Mouse (Mus musculus) kidney, postnatal 36 days (tissue): ENCODE results near the gene Rps5.
"Not testable (repeated sequence)": the region's sequence is repeated elsewhere in the genome, so short reads cannot be mapped to it uniquely, and the experiment has no call there.

ENCODE experiments used
- DNase-seq, 2 experiments: peaks; one replicate each; pipeline ENCODE4 v3.0.0; 2021 to 2022; ENCODE audit warnings: mixed read lengths in 2 of 2

Rps5 gene

GRCm38 (mm10) chr7:12927693-12928589 is 5.9 kb downstream of the Rps5 start:
- DNase-seq: peak in 1 of 2 experiments; percentile 23

- DNase-seq: no peak
Measured at GRCm38 (mm10) chr7:12933615-12934140, 11.6 kb downstream of the Rps5 start.

GRCm38 (mm10) chr7:12934808-12935207 is 12.7 kb downstream of the Rps5 start:
- no peak for DNase-seq

GRCm38 (mm10) chr7:12937254-12937803 is 15.2 kb downstream of the Rps5 start:
- DNase-seq: not testable (repeated sequence)

GRCm38 (mm10) chr7:12940599-12940998 is 18.5 kb downstream of the Rps5 start:
- no peak for DNase-seq

GRCm38 (mm10) chr7:12943488-12943887 is 21.4 kb downstream of the Rps5 start:
- DNase-seq: peak in 1 of 2 experiments; percentile 36

GRCm38 (mm10) chr7:12949032-12949871 is 27.2 kb downstream of the Rps5 start:
- DNase-seq: peak; percentile 92 to 98

- DNase-seq: peak in 1 of 2 experiments; percentile 37
Measured at GRCm38 (mm10) chr7:12949872-12950229, 27.8 kb downstream of the Rps5 start.

GRCm38 (mm10) chr7:12954896-12955295 is 32.8 kb downstream of the Rps5 start:
- no peak for DNase-seq

GRCm38 (mm10) chr7:12957511-12957910 is 35.4 kb downstream of the Rps5 start:
- no peak for DNase-seq

GRCm38 (mm10) chr7:12958948-12959347 is 36.9 kb downstream of the Rps5 start:
- no peak for DNase-seq

GRCm38 (mm10) chr7:12959718-12960117 is 37.6 kb downstream of the Rps5 start:
- DNase-seq: no peak

GRCm38 (mm10) chr7:12961511-12962141 is 39.5 kb downstream of the Rps5 start:
- peak; percentile 55 to 60 for DNase-seq

- peak; percentile 95 to 96 for DNase-seq
Measured at GRCm38 (mm10) chr7:12965678-12966091, 43.6 kb downstream of the Rps5 start, which contains the start of gene Zfp324. TSS of gene Zfp324 (plus strand) at chr7:12965838.

GRCm38 (mm10) chr7:12966104-12966845 is 44.2 kb downstream of the Rps5 start:
- peak; percentile 65 to 89 for DNase-seq

- DNase-seq: no peak
Measured at GRCm38 (mm10) chr7:12970906-12971305, 48.8 kb downstream of the Rps5 start.
